Mouse (Mus musculus) limb, embryonic 15.5 days (tissue): ENCODE data around the gene Zfp740. TPM values are rescaled to one million over a fixed set of nuclear protein-coding genes. Genes with fewer than 3 reads are reported as not detected.
A peak's percentile ranks its signal among the peaks of the same experiment; 100 is the strongest.

ENCODE experiments used
- ATAC-seq: fragments of 200-750 bp; cut with Nextera tagmentation; 2 replicates; pipeline ENCODE4 v1.8.0; 2017; ENCODE audit warnings: low read depth, moderate TSS enrichment; ENCODE audit not compliant: insufficient number of reproducible peaks, low FRiP score, low TSS enrichment
- H3K27ac ChIP-seq: fragments of 300-500 bp; sonication (generic); 2 replicates; pipeline ENCODE4 v1.5.1; 2015; ENCODE audit warnings: moderate library complexity, mild to moderate bottlenecking, inconsistent platforms
- H3K27me3 ChIP-seq: fragments of 300-500 bp; sonication (generic); 2 replicates; pipeline ENCODE4 v1.6.1; 2015; ENCODE audit warnings: inconsistent platforms
- H3K36me3 ChIP-seq: fragments of 300-500 bp; sonication (generic); 2 replicates; pipeline ENCODE4 v1.6.1; 2015; ENCODE audit warnings: inconsistent platforms
- H3K4me1 ChIP-seq: fragments of 300-500 bp; sonication (generic); 2 replicates; pipeline ENCODE4 v1.6.1; 2015; ENCODE audit warnings: inconsistent platforms
- H3K4me2 ChIP-seq: fragments of 300-500 bp; sonication (generic); 2 replicates; pipeline ENCODE4 v1.6.1; 2015; ENCODE audit warnings: mild to moderate bottlenecking, inconsistent platforms
- H3K4me3 ChIP-seq: fragments of 300-500 bp; sonication (generic); 2 replicates; pipeline ENCODE4 v1.5.1; 2015; ENCODE audit warnings: mild to moderate bottlenecking, inconsistent platforms
- H3K9ac ChIP-seq: fragments of 300-500 bp; sonication (generic); 2 replicates; pipeline ENCODE4 v1.6.1; 2015; ENCODE audit warnings: inconsistent platforms
- H3K9me3 ChIP-seq: fragments of 300-500 bp; sonication (generic); 2 replicates; pipeline ENCODE4 v1.6.1; 2016; ENCODE audit warnings: inconsistent platforms
- WGBS: fragments of 180-500 bp; shearing (Covaris S2); methylation state at CpG from one replicate; pipeline ENCODE4 v1.1.7; 2015; 5-methylcytosine and 5-hydroxymethylcytosine counted together
- polyA plus RNA-seq: library from polyadenylated mRNA; unstranded; fragments of >200 nt; fragmentation: Nextera tagmentation; extraction: Ambion mirVana; gene quantifications from 2 replicates; pipeline ENCODE4 v1.2.1, GENCODE M21; 2015

Gene Zfp740
- polyA plus RNA-seq, 1 experiment from 2014 or later = 59.9 TPM

- H3K4me2 ChIP-seq = no peak overlapping the region
- H3K9me3 ChIP-seq = no peaks in the 10 kb centered on the region
- ATAC-seq = no peak
- H3K27me3 ChIP-seq = no peaks in the 10 kb centered on the region
- WGBS = 14% methylated on average over 2 of the region's 2 CpGs
- H3K4me1 ChIP-seq = peaks cover 42% of the 10 kb centered on the region
- H3K9ac ChIP-seq = no peak overlapping the region
- no peak overlapping the region for H3K27ac ChIP-seq
- H3K36me3 ChIP-seq = peaks cover 49% of the 10 kb centered on the region
- H3K4me3 ChIP-seq = no peak overlapping the region
Observed at GRCm38 (mm10) chr15:102233896-102234295, 30.8 kb downstream of the Zfp740 start.

- H3K9ac ChIP-seq = no peak overlapping the region
Observed at GRCm38 (mm10) chr15:102235371-102236027, 32.5 kb downstream of the Zfp740 start.

GRCm38 (mm10) chr15:102238543-102239259, 35.7 kb downstream of the Zfp740 start:
- Histone ChIP-seq H3K27me3 (no peaks in the 10 kb centered on the region), H3K9me3 (no peaks in the 10 kb centered on the region), H3K4me3 (no peak overlapping the region), H3K27ac (0 out of 2 replicates have a peak overlapping the region, but pooled peaks have one; percentile 43), H3K9ac (no peak overlapping the region), H3K4me2 (no peak overlapping the region), H3K4me1 (peaks cover 49% of the 10 kb centered on the region), H3K36me3 (peaks cover 78% of the 10 kb centered on the region)
- ATAC-seq = no peak
- WGBS = 88% methylated on average over 14 of the region's 14 CpGs

More at GRCm38 (mm10) chr15:102235371-102236027, 32.5 kb downstream of the Zfp740 start:
- 0 out of 2 replicates have a peak, but pooled peaks have one; percentile 14 for ATAC-seq
- Histone ChIP-seq H3K36me3 (peaks cover 63% of the 10 kb centered on the region), H3K9me3 (no peaks in the 10 kb centered on the region), H3K27ac (peak overlapping the region; percentile 65), H3K4me1 (peaks cover 45% of the 10 kb centered on the region), H3K4me3 (no peak overlapping the region), H3K4me2 (no peak overlapping the region), H3K27me3 (no peaks in the 10 kb centered on the region)
- WGBS = 37% methylated on average over 21 of the region's 21 CpGs

GRCm38 (mm10) chr15:102239260-102239590, 36.2 kb downstream of the Zfp740 start:
- ATAC-seq = no peak
- peaks cover 74% of the 10 kb centered on the region for H3K36me3 ChIP-seq
- WGBS = 17% methylated on average over 9 of the region's 9 CpGs
- no peaks in the 10 kb centered on the region for H3K27me3 ChIP-seq
- H3K4me3 ChIP-seq = no peak overlapping the region
- peaks cover 51% of the 10 kb centered on the region for H3K4me1 ChIP-seq
- no peak overlapping the region for H3K9ac ChIP-seq
- H3K4me2 ChIP-seq = no peak overlapping the region
- H3K27ac ChIP-seq = 0 out of 2 replicates have a peak overlapping the region, but pooled peaks have one; percentile 43
- no peaks in the 10 kb centered on the region for H3K9me3 ChIP-seq

- H3K27ac ChIP-seq = 0 out of 2 replicates have a peak overlapping the region, but pooled peaks have one; percentile 43
Observed at GRCm38 (mm10) chr15:102239851-102240250, 36.8 kb downstream of the Zfp740 start.

GRCm38 (mm10) chr15:102240607-102241006, 37.6 kb downstream of the Zfp740 start:
- ATAC-seq = no peak
- no peak overlapping the region for H3K9ac ChIP-seq
- H3K4me2 ChIP-seq = no peak overlapping the region
- H3K4me3 ChIP-seq = no peak overlapping the region
- H3K9me3 ChIP-seq = no peaks in the 10 kb centered on the region
- no peaks in the 10 kb centered on the region for H3K27me3 ChIP-seq
- peaks cover 50% of the 10 kb centered on the region for H3K4me1 ChIP-seq
- peak overlapping the region; percentile 40; the same call in 1 of the 2 replicates for H3K27ac ChIP-seq
- WGBS = 71% methylated on average over 4 of the region's 4 CpGs
- H3K36me3 ChIP-seq = peaks cover 60% of the 10 kb centered on the region

More at GRCm38 (mm10) chr15:102239851-102240250, 36.8 kb downstream of the Zfp740 start:
- Histone ChIP-seq H3K4me2 (no peak overlapping the region), H3K36me3 (peaks cover 68% of the 10 kb centered on the region), H3K4me1 (peaks cover 50% of the 10 kb centered on the region), H3K9ac (no peak overlapping the region), H3K27me3 (no peaks in the 10 kb centered on the region), H3K4me3 (no peak overlapping the region), H3K9me3 (no peaks in the 10 kb centered on the region)
- ATAC-seq = no peak
- WGBS = 73% methylated on average over 11 of the region's 11 CpGs

- Histone ChIP-seq H3K27me3 (no peaks in the 10 kb centered on the region), H3K27ac (peak overlapping the region; percentile 99), H3K9me3 (no peaks in the 10 kb centered on the region), H3K9ac (no peak overlapping the region), H3K36me3 (peaks cover 44% of the 10 kb centered on the region), H3K4me2 (peak overlapping the region; percentile 85), H3K4me3 (peak overlapping the region; percentile 58), H3K4me1 (peaks cover 54% of the 10 kb centered on the region)
- ATAC-seq = no peak
- 36% methylated on average over 12 of the region's 12 CpGs for WGBS
Observed at GRCm38 (mm10) chr15:102242404-102243228, 39.6 kb downstream of the Zfp740 start.

- WGBS = 6% methylated on average over 22 of the region's 22 CpGs
- Histone ChIP-seq H3K36me3 (peaks cover 36% of the 10 kb centered on the region), H3K4me1 (peaks cover 57% of the 10 kb centered on the region), H3K27me3 (no peaks in the 10 kb centered on the region), H3K9ac (peak overlapping the region; percentile 37), H3K9me3 (no peaks in the 10 kb centered on the region), H3K4me3 (peak overlapping the region; percentile 58), H3K4me2 (peak overlapping the region; percentile 85), H3K27ac (peak overlapping the region; percentile 99)
- ATAC-seq = no peak
Observed at GRCm38 (mm10) chr15:102243229-102244190, 40.5 kb downstream of the Zfp740 start.

GRCm38 (mm10) chr15:102244306-102245191, 41.5 kb downstream of the Zfp740 start:
- Histone ChIP-seq H3K36me3 (peaks cover 26% of the 10 kb centered on the region), H3K9ac (peak overlapping the region; percentile 37), H3K27ac (peak overlapping the region; percentile 99), H3K9me3 (no peaks in the 10 kb centered on the region), H3K4me2 (peak overlapping the region; percentile 85), H3K4me1 (peaks cover 67% of the 10 kb centered on the region), H3K27me3 (no peaks in the 10 kb centered on the region), H3K4me3 (peak overlapping the region; percentile 58)
- 2% methylated on average over 19 of the region's 19 CpGs for WGBS
- no peak for ATAC-seq

- H3K27ac ChIP-seq = peak overlapping the region; percentile 99
- ATAC-seq = no peak
- peak overlapping the region; percentile 47 for H3K9ac ChIP-seq
- peaks cover 19% of the 10 kb centered on the region for H3K36me3 ChIP-seq
- no peaks in the 10 kb centered on the region for H3K27me3 ChIP-seq
- peaks cover 74% of the 10 kb centered on the region for H3K4me1 ChIP-seq
- peak overlapping the region; percentile 58 for H3K4me3 ChIP-seq
- H3K4me2 ChIP-seq = peak overlapping the region; percentile 85
- no peaks in the 10 kb centered on the region for H3K9me3 ChIP-seq
- WGBS = 3% methylated on average over 14 of the region's 14 CpGs
Observed at GRCm38 (mm10) chr15:102245461-102245881, 42.4 kb downstream of the Zfp740 start.
